In genomic region chrX:103937333-103937732, GRCm38 (mm10) we compare ENCODE assay signal across 9 mouse cellular contexts. TPM values are rescaled to one million over a fixed set of nuclear protein-coding genes. Genes with fewer than 3 reads are reported as not detected.
DNase-seq lines count a peak whose midpoint lies in the region; ATAC-seq and TF ChIP-seq lines count a peak whose summit lies in the region.
"Had no signal": no experiment of that assay in that cellular context is flagged by ENCODE, and none has a peak within 500 bp of the region (broad histone marks: within the 10 kb centered on the region; RNA-seq: fewer than 3 reads in every experiment).

No protein-coding gene starts in this region.

- H3K27ac ChIP-seq in forebrain, postnatal 0 days (ENCODE audit: low read depth, low read length), result no peak overlapping the region
- no peak overlapping the region for H3K27ac ChIP-seq in forebrain, embryonic 10.5 days
- H3K27ac ChIP-seq in liver, embryonic 14.5 days, result no peak overlapping the region
- no peak overlapping the region for H3K27ac ChIP-seq in liver, embryonic 12.5 days
- H3K27ac ChIP-seq: midbrain, embryonic 10.5 days had no signal

- H3K27me3 ChIP-seq in forebrain, postnatal 0 days (ENCODE audit: insufficient read depth, low read length), result no peaks in the 10 kb centered on the region
- peaks cover 99% of the 10 kb centered on the region for H3K27me3 ChIP-seq in forebrain, embryonic 10.5 days (ENCODE audit: poor library complexity, severe bottlenecking)
- H3K27me3 ChIP-seq in liver, embryonic 14.5 days (ENCODE audit: control insufficient read depth, insufficient read depth, low read length), result no peaks in the 10 kb centered on the region; the same call in 1 of the 2 replicates
- 0 out of 2 replicates have a peak, but pooled peaks cover 3% of the 10 kb centered on the region for H3K27me3 ChIP-seq in liver, embryonic 12.5 days (replicated peaks)

- H3K36me3 ChIP-seq in forebrain, postnatal 0 days (ENCODE audit: insufficient read depth), result no peaks in the 10 kb centered on the region
- no peaks in the 10 kb centered on the region for H3K36me3 ChIP-seq in forebrain, embryonic 10.5 days (replicated peaks)
- H3K36me3 ChIP-seq in liver, embryonic 14.5 days (replicated peaks; ENCODE audit: control insufficient read depth, insufficient read depth, low read depth), result no peaks in the 10 kb centered on the region
- H3K36me3 ChIP-seq in liver, embryonic 12.5 days, result no peaks in the 10 kb centered on the region
- H3K36me3 ChIP-seq: midbrain, embryonic 10.5 days had no signal

- TF ChIP-seq EP300 in liver, embryonic 14.5 days (IDR thresholded peaks at IDR 0.05; ENCODE audit: low read depth), result no peak

- 38% methylated on average over 3 of the region's 3 CpGs for WGBS in forebrain, postnatal 0 days
- 28% methylated on average over 3 of the region's 3 CpGs for WGBS in forebrain, embryonic 10.5 days
- 17% methylated on average over 3 of the region's 3 CpGs for WGBS in liver, embryonic 14.5 days (ENCODE audit: insufficient replicate concordance)
- WGBS in liver, embryonic 12.5 days (ENCODE audit: insufficient replicate concordance), result 16% methylated on average over 3 of the region's 3 CpGs

- no peak for ATAC-seq in forebrain, postnatal 0 days
- no peak for ATAC-seq in liver, embryonic 14.5 days (ENCODE audit: insufficient read depth)
- ATAC-seq in liver, embryonic 12.5 days, result no peak

- no peak overlapping the region for H3K4me3 ChIP-seq in forebrain, postnatal 0 days (ENCODE audit: low read depth, low read length)
- H3K4me3 ChIP-seq in forebrain, embryonic 10.5 days, result no peak overlapping the region
- H3K4me3 ChIP-seq in liver, embryonic 14.5 days (ENCODE audit: insufficient read depth in 1 of 2, low read depth in 2 of 2, low read length in 2 of 2), result no peak overlapping the region
- no peak overlapping the region for H3K4me3 ChIP-seq in liver, embryonic 12.5 days
- H3K4me3 ChIP-seq: midbrain, embryonic 10.5 days had no signal

- peak; percentile 64 for DNase-seq in forebrain, postnatal 0 days
- no peak for DNase-seq in forebrain, embryonic 10.5 days (ENCODE audit: extremely low spot score, low spot score)
- no peak for DNase-seq in liver, embryonic 14.5 days (ENCODE audit: low read depth in 3 of 3, low spot score in 3 of 3)
- DNase-seq in MEL-GATA-1-ER (ENCODE audit: extremely low read depth, low read depth), result peak; percentile 25
- DNase-seq in layer of hippocampus, postnatal 14 days (ENCODE audit: low spot score in 2 of 2), result peak; percentile 2 to 55
- no peak for DNase-seq in urinary bladder, postnatal 14 days (ENCODE audit: low spot score)
- DNase-seq in urinary bladder, adult 2 months (ENCODE audit: low spot score), result no peak

- H3K4me2 ChIP-seq in forebrain, postnatal 0 days (ENCODE audit: low read depth), result no peak overlapping the region
- no peak overlapping the region for H3K4me2 ChIP-seq in liver, embryonic 14.5 days (ENCODE audit: low read depth)
- H3K4me2 ChIP-seq in liver, embryonic 12.5 days, result no peak overlapping the region

- no peak overlapping the region for H3K9ac ChIP-seq in forebrain, postnatal 0 days
- no peak overlapping the region for H3K9ac ChIP-seq in liver, embryonic 14.5 days (replicated peaks)
- H3K9ac ChIP-seq in liver, embryonic 12.5 days, result no peak overlapping the region

- no peaks in the 10 kb centered on the region for H3K4me1 ChIP-seq in forebrain, postnatal 0 days (ENCODE audit: insufficient read depth)
- no peaks in the 10 kb centered on the region for H3K4me1 ChIP-seq in forebrain, embryonic 10.5 days
- H3K4me1 ChIP-seq in liver, embryonic 14.5 days (replicated peaks; ENCODE audit: control insufficient read depth in 2 of 2, insufficient read depth in 2 of 2, low read length in 1 of 2), result no peaks in the 10 kb centered on the region
- H3K4me1 ChIP-seq in liver, embryonic 12.5 days, result no peaks in the 10 kb centered on the region
- H3K4me1 ChIP-seq: midbrain, embryonic 10.5 days had no signal

- peak; percentile 54 for TF ChIP-seq CTCF in forebrain, postnatal 0 days (IDR thresholded peaks at IDR 0.05; ENCODE audit: low read depth)
- peak; percentile 19; the same call in 1 of the 2 replicates for TF ChIP-seq CTCF in liver, embryonic 14.5 days (IDR thresholded peaks at IDR 0.05; ENCODE audit: low read depth)

- H3K9me3 ChIP-seq in forebrain, postnatal 0 days (ENCODE audit: low read length), result no peaks in the 10 kb centered on the region
- H3K9me3 ChIP-seq in forebrain, embryonic 10.5 days, result no peaks in the 10 kb centered on the region
- no peaks in the 10 kb centered on the region for H3K9me3 ChIP-seq in liver, embryonic 14.5 days (ENCODE audit: control insufficient read depth, low read length)
- H3K9me3 ChIP-seq in liver, embryonic 12.5 days (replicated peaks), result no peaks in the 10 kb centered on the region
- H3K9me3 ChIP-seq: midbrain, embryonic 10.5 days had no signal

RNA-seq across cellular contexts. Expression of gene Rlim, which starts 43.8 kb away (rescaled TPM):
- total RNA-seq in forebrain, postnatal 0 days (2014; rRNA removed), result 41.8 and 54.6 TPM in 2 replicates
- polyA plus RNA-seq in forebrain, postnatal 0 days (2015; fragmentation: Nextera tagmentation; extraction: Ambion mirVana), result 10.8 and 16.4 TPM in 2 replicates
- 39.3 and 39.4 TPM in 2 replicates for polyA plus RNA-seq in forebrain, embryonic 10.5 days (2016; fragmentation: Nextera tagmentation; extraction: Ambion mirVana)
- 4.3 and 6.3 TPM in 2 replicates for polyA plus RNA-seq in liver, embryonic 14.5 days (2012; rRNA removed)
- 9.0 and 9.1 TPM in 2 replicates for polyA plus RNA-seq in liver, embryonic 14.5 days (2014; fragmentation: Nextera tagmentation; extraction: Ambion mirVana)
- 21.4 and 21.9 TPM in 2 replicates for polyA plus RNA-seq in liver, embryonic 12.5 days (2016; fragmentation: Nextera tagmentation; extraction: Ambion mirVana)
- total RNA-seq in layer of hippocampus, postnatal 14 days (2021), result 10 to 100 TPM; 47.6 to 54.1 TPM
- 17.6 and 20.8 TPM in 2 replicates for polyA plus RNA-seq in urinary bladder, adult 2 months (2012; rRNA removed)

Comparison
In these comparisons a context has a peak if more than half of its experiments do, and no peak if none do; other contexts are left out.
1. DNase-seq: peak in forebrain, postnatal 0 days (single experiment), MEL-GATA-1-ER (single experiment) and layer of hippocampus, postnatal 14 days (2 of 2); none in forebrain, embryonic 10.5 days (single experiment), liver, embryonic 14.5 days (0 of 3), urinary bladder, postnatal 14 days (single experiment) and urinary bladder, adult 2 months (single experiment).